8 mouse cellular contexts compared by ENCODE assay signal in the genomic region with DNA sequence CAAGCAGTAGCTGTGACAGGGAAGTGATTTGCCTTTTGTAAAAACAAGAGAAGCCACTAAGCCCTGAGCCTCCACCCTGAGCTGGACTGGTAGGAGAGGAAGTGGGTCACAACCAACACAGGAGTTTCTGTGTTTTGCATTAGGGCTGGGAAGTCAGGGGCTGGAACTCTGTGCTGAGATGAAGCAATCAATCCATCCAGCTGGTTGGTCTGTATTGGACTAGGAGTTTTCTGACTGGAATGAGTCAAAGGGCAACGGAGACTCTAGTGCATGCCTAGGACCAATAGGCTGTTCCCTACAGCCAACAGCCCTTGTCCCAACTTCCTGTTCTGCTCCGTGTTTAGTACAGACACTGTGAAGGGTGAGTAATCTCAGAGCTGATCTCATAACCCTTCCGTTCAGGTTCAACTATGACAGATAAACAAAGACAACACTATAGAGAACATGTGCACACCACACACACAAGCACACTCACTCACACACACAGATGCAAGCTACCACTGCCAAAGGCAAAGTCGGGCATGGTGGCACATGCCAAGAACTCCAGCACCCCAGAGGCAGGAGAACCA. TPM values are rescaled to one million over a fixed set of nuclear protein-coding genes. Genes with fewer than 3 reads are reported as not detected.
DNase-seq lines count a peak whose midpoint lies in the region; ATAC-seq and TF ChIP-seq lines count a peak whose summit lies in the region.

No protein-coding gene starts in this region.

- no peak for TF ChIP-seq CTCF in olfactory bulb, adult 2 months (IDR thresholded peaks at IDR 0.05; ENCODE audit: insufficient read depth, low read depth, low read length)
- no peak for TF ChIP-seq CTCF in cerebellum, adult 2 months (IDR thresholded peaks at IDR 0.05; ENCODE audit: borderline replicate concordance, insufficient read depth, low read depth, low read length)

- H3K9me3 ChIP-seq in heart, embryonic 12.5 days (replicated peaks) = no peaks in the 10 kb centered on the region

- H3K27me3 ChIP-seq in heart, embryonic 12.5 days (replicated peaks) = 0 out of 2 replicates have a peak, but pooled peaks cover 3% of the 10 kb centered on the region
- no peaks in the 10 kb centered on the region for H3K27me3 ChIP-seq in cerebellum, adult 2 months (ENCODE audit: control insufficient read depth, insufficient read depth, low read length)

- DNase-seq in 3134 (ENCODE audit: extremely low read depth, insufficient read length, low spot score) = peak; percentile 41
- peak; percentile 69 for DNase-seq in CD4-positive, CD25-positive, alpha-beta regulatory T cell, adult 2 months (ENCODE audit: low read depth, low spot score)
- peak; percentile 72 to 76 for DNase-seq in lung, adult 18-20 months
- no peak for DNase-seq in cerebellum, adult 2 months
- no peak for DNase-seq in left cerebral cortex, adult 8-10 months (ENCODE audit: low spot score in 2 of 2)
- DNase-seq in frontal cortex, postnatal 14 days (ENCODE audit: low spot score in 2 of 2) = no peak

- peaks cover 73% of the 10 kb centered on the region for H3K4me1 ChIP-seq in heart, embryonic 12.5 days (replicated peaks)
- peaks cover 37% of the 10 kb centered on the region for H3K4me1 ChIP-seq in olfactory bulb, adult 2 months (ENCODE audit: control insufficient read depth, insufficient read depth, low read length)
- peaks cover 17% of the 10 kb centered on the region; the same call in 1 of the 2 replicates for H3K4me1 ChIP-seq in cerebellum, adult 2 months (ENCODE audit: control insufficient read depth, insufficient read depth, low read length)

- no peaks in the 10 kb centered on the region for H3K36me3 ChIP-seq in heart, embryonic 12.5 days

- WGBS in heart, embryonic 12.5 days = 51% methylated on average over 4 of the region's 4 CpGs
- WGBS in olfactory bulb, adult 2 months = 63% methylated on average over 4 of the region's 4 CpGs
- 66% methylated on average over 4 of the region's 4 CpGs for WGBS in cerebellum, adult 2 months

- H3K4me2 ChIP-seq in heart, embryonic 12.5 days = no peak overlapping the region

- no peak overlapping the region for H3K9ac ChIP-seq in heart, embryonic 12.5 days

- H3K4me3 ChIP-seq in heart, embryonic 12.5 days = no peak overlapping the region
- H3K4me3 ChIP-seq in olfactory bulb, adult 2 months (ENCODE audit: insufficient read depth, low read depth, low read length) = no peak overlapping the region
- no peak overlapping the region for H3K4me3 ChIP-seq in cerebellum, adult 2 months (replicated peaks; ENCODE audit: insufficient read depth, low read depth, low read length)

- no peak for ATAC-seq in heart, embryonic 12.5 days (ENCODE audit: insufficient number of reproducible peaks, low FRiP score)

- TF ChIP-seq POLR2A in olfactory bulb, adult 2 months (IDR thresholded peaks at IDR 0.05; ENCODE audit: insufficient read depth, low read depth, low read length) = no peak
- TF ChIP-seq POLR2A in cerebellum, adult 2 months (IDR thresholded peaks at IDR 0.05; ENCODE audit: borderline replicate concordance, insufficient read depth, low read length) = no peak

- H3K27ac ChIP-seq in heart, embryonic 12.5 days (ENCODE audit: poor library complexity, severe bottlenecking) = peak overlapping the region; percentile 44; the same call in 1 of the 2 replicates
- peak overlapping the region; percentile 22; the same call in 1 of the 2 replicates for H3K27ac ChIP-seq in olfactory bulb, adult 2 months (ENCODE audit: insufficient read depth, low read depth, low read length)
- H3K27ac ChIP-seq in cerebellum, adult 2 months (ENCODE audit: insufficient read depth, low read length) = no peak overlapping the region

RNA-seq across cellular contexts. Expression of a gene that starts 13.6 kb away (rescaled TPM):
- 37.8 and 40.4 TPM in 2 replicates for polyA plus RNA-seq in heart, embryonic 12.5 days (2016; fragmentation: Nextera tagmentation; extraction: Ambion mirVana)
- 111 and 168 TPM in 2 replicates for polyA plus RNA-seq in olfactory bulb, adult 2 months (2012; ENCODE audit: insufficient read depth, insufficient read length, low replicate concordance, missing spikeins)
- 11.9 and 15.3 TPM in 2 replicates for polyA plus RNA-seq in cerebellum, adult 2 months (2012; rRNA removed)
- 10 to 100 TPM; 11.3 to 21.4 (median 12.1) TPM for total RNA-seq in left cerebral cortex, adult 8-10 months (2022)

RNA-seq across cellular contexts. Expression of a gene that starts 28.3 kb away (rescaled TPM):
- 15.7 and 17.5 TPM in 2 replicates for polyA plus RNA-seq in heart, embryonic 12.5 days (2016; fragmentation: Nextera tagmentation; extraction: Ambion mirVana)
- polyA plus RNA-seq in olfactory bulb, adult 2 months (2012; ENCODE audit: insufficient read depth, insufficient read length, low replicate concordance, missing spikeins) = not detected in 2 replicates
- 7.5 and 10.8 TPM in 2 replicates for polyA plus RNA-seq in cerebellum, adult 2 months (2012; rRNA removed)
- total RNA-seq in left cerebral cortex, adult 8-10 months (2022) = 10 to 100 TPM; 15.9 to 22.2 (median 20.9) TPM

RNA-seq across cellular contexts. Expression of a gene that starts 45.7 kb away (rescaled TPM):
- 0.32 and 0.49 TPM in 2 replicates for polyA plus RNA-seq in heart, embryonic 12.5 days (2016; fragmentation: Nextera tagmentation; extraction: Ambion mirVana)
- polyA plus RNA-seq in olfactory bulb, adult 2 months (2012; ENCODE audit: insufficient read depth, insufficient read length, low replicate concordance, missing spikeins) = not detected in 2 replicates
- not detected in 2 replicates for polyA plus RNA-seq in cerebellum, adult 2 months (2012; rRNA removed)
- total RNA-seq in left cerebral cortex, adult 8-10 months (2022) = under 1 TPM in 1 of 4 experiments, not detected in 3; 0.19 TPM

Comparison
In these comparisons a context has a peak if more than half of its experiments do, and no peak if none do; other contexts are left out.
1. DNase-seq: peak in 3134 (single experiment), CD4-positive, CD25-positive, alpha-beta regulatory T cell, adult 2 months (single experiment) and lung, adult 18-20 months (2 of 2); none in cerebellum, adult 2 months (0 of 2), left cerebral cortex, adult 8-10 months (0 of 2) and frontal cortex, postnatal 14 days (0 of 2).